Mouse (Mus musculus): ENCODE measurements around the gene A930033H14Rik.

The A930033H14Rik gene

GRCm38 (mm10) chr10:69212542-69213440 is at the start of gene A930033H14Rik:
Gene A930033H14Rik (minus strand): TSS chr10:69213098.
- DNase-seq, result peak; percentile 29 to 33

GRCm38 (mm10) chr10:69259929-69260328 is 47.0 kb upstream of the A930033H14Rik start:
- DNase-seq, result no peak

- no peak for DNase-seq
These were observed 46.3 kb upstream of the A930033H14Rik start for GRCm38 (mm10) chr10:69259161-69259560.

GRCm38 (mm10) chr10:69258588-69258987 is 45.7 kb upstream of the A930033H14Rik start:
- DNase-seq, result no peak

GRCm38 (mm10) chr10:69257592-69258133 is 44.8 kb upstream of the A930033H14Rik start:
- no peak for DNase-seq

GRCm38 (mm10) chr10:69255594-69255993 is 42.7 kb upstream of the A930033H14Rik start:
- DNase-seq, result no peak

- DNase-seq, result no peak
These were observed 41.5 kb upstream of the A930033H14Rik start for GRCm38 (mm10) chr10:69254390-69254847.

GRCm38 (mm10) chr10:69253686-69254080 is 40.8 kb upstream of the A930033H14Rik start:
- DNase-seq, result no peak

- no peak for DNase-seq
These were observed 40.3 kb upstream of the A930033H14Rik start for GRCm38 (mm10) chr10:69253075-69253685.

GRCm38 (mm10) chr10:69252112-69253074 is 39.5 kb upstream of the A930033H14Rik start:
- DNase-seq, result no peak

GRCm38 (mm10) chr10:69251254-69251653 is 38.4 kb upstream of the A930033H14Rik start:
- no peak for DNase-seq

- no peak for DNase-seq
These were observed 35.6 kb upstream of the A930033H14Rik start for GRCm38 (mm10) chr10:69248261-69249160.

- no peak for DNase-seq
These were observed 34.6 kb upstream of the A930033H14Rik start for GRCm38 (mm10) chr10:69247311-69248033.

GRCm38 (mm10) chr10:69246762-69247161 is 33.9 kb upstream of the A930033H14Rik start:
- DNase-seq, result no peak

- DNase-seq, result no peak
These were observed 33.2 kb upstream of the A930033H14Rik start for GRCm38 (mm10) chr10:69245906-69246668.

- no peak for DNase-seq
These were observed 32.3 kb upstream of the A930033H14Rik start for GRCm38 (mm10) chr10:69245151-69245550.

GRCm38 (mm10) chr10:69240530-69240929 is 27.6 kb upstream of the A930033H14Rik start:
- DNase-seq, result no peak

GRCm38 (mm10) chr10:69238311-69238710 is 25.4 kb upstream of the A930033H14Rik start:
- DNase-seq, result no peak

- DNase-seq, result no peak
These were observed 24.9 kb upstream of the A930033H14Rik start for GRCm38 (mm10) chr10:69237781-69238180.

- no peak for DNase-seq
These were observed 24.3 kb upstream of the A930033H14Rik start for GRCm38 (mm10) chr10:69237185-69237584.

All from thymus, adult 18-20 months (tissue).